Mouse (Mus musculus): Measurements from ENCODE around the gene Zfp286. TPM values are rescaled to one million over a fixed set of nuclear protein-coding genes. Genes with fewer than 3 reads are reported as not detected.

Zfp286 gene
- polyA plus RNA-seq, 1 experiment = not detected

- H3K4me2 ChIP-seq (ENCODE audit: low read depth) = no peak overlapping the region
- no peak overlapping the region for H3K4me3 ChIP-seq
- H3K27me3 ChIP-seq (ENCODE audit: control insufficient read depth, insufficient read depth, insufficient read length) = no peaks in the 10 kb centered on the region
- H3K79me2 ChIP-seq (ENCODE audit: control insufficient read depth, insufficient read depth) = no peaks in the 10 kb centered on the region
- TF ChIP-seq CEBPB (IDR thresholded peaks at IDR 0.05; ENCODE audit: insufficient read depth, poor library complexity, severe bottlenecking) (no peak), USF1 (IDR thresholded peaks at IDR 0.05; ENCODE audit: low read depth) (no peak), MYOD1 (IDR thresholded peaks at IDR 0.05; ENCODE audit: control insufficient read depth in 1 of 3, insufficient read length in 2 of 3, low read depth in 2 of 3) (no peak), SRF (IDR thresholded peaks at IDR 0.05; ENCODE audit: control insufficient read depth, insufficient read length, low read depth) (no peak), POLR2A (IDR thresholded peaks at IDR 0.05; ENCODE audit: insufficient read length, low read depth) (no peak), TCF12 (IDR thresholded peaks at IDR 0.05; ENCODE audit: insufficient read depth, poor library complexity, severe bottlenecking) (no peak), MAX (IDR thresholded peaks at IDR 0.05; ENCODE audit: low read depth) (no peak), TCF3 (IDR thresholded peaks at IDR 0.05; ENCODE audit: insufficient read length, low read depth) (no peak), POLR2AphosphoS2 (IDR thresholded peaks at IDR 0.05; ENCODE audit: insufficient read length, low read depth) (no peak), E2F4 (IDR thresholded peaks at IDR 0.05; ENCODE audit: insufficient read depth) (no peak), MYOG (IDR thresholded peaks at IDR 0.05; ENCODE audit: control insufficient read depth in 1 of 3, insufficient read depth in 1 of 3, insufficient read length in 2 of 3, low read depth in 2 of 3) (no peak), REST (IDR thresholded peaks at IDR 0.05; ENCODE audit: insufficient read depth, insufficient read length) (no peak)
- H3K36me3 ChIP-seq (ENCODE audit: control insufficient read depth, insufficient read depth) = no peaks in the 10 kb centered on the region
- no peak overlapping the region for H3ac ChIP-seq (ENCODE audit: control insufficient read depth, insufficient read length)
Measured at GRCm38 (mm10) chr11:62776510-62776909, 12.8 kb downstream of the Zfp286 start.

DNA sequence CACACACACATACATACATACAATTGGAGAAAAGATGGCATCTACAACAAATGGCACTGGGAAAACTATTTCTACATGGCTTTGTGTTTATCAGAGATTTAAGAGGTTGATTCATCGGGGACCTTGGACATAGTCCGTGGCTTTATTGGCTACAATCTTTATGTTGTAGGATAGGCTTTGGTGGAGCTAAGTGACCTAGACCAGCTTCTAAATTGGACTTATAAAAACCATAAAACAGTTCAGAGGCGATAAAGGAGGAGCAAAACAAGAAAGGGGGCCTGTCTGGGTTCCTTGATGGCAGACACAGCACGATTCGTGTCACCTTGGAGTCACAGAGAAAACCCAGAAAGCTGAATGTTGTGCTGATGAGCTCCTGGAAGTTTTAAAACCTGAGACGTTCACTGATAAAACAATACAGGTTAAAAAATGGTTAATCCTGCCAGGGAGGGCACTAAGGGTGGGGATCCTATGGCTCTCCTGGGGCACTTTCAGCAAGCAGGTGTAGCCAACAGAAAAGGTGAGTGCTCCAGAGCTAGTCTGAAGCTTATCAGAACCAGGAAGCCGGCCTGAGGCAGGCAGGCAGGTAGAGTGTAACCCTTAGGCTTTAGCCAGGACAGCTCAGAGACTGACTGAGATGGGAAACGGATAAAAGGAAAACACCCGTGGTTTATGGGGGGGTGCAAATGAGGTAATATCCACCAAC, 28.4 kb downstream of the Zfp286 start:
- Histone ChIP-seq H3K4me2 (ENCODE audit: low read depth) (no peak overlapping the region), H3K36me3 (ENCODE audit: control insufficient read depth, insufficient read depth) (no peaks in the 10 kb centered on the region), H3K27me3 (ENCODE audit: control insufficient read depth, insufficient read depth, insufficient read length) (no peaks in the 10 kb centered on the region), H3K79me2 (ENCODE audit: control insufficient read depth, insufficient read depth) (no peaks in the 10 kb centered on the region), H3ac (ENCODE audit: control insufficient read depth, insufficient read length) (no peak overlapping the region), H3K4me3 (no peak overlapping the region)
- TF ChIP-seq USF1 (IDR thresholded peaks at IDR 0.05; ENCODE audit: low read depth) (no peak), MYOG (IDR thresholded peaks at IDR 0.05; ENCODE audit: control insufficient read depth in 1 of 3, insufficient read depth in 1 of 3, insufficient read length in 2 of 3, low read depth in 2 of 3) (no peak), MYOD1 (IDR thresholded peaks at IDR 0.05; ENCODE audit: control insufficient read depth in 1 of 3, insufficient read length in 2 of 3, low read depth in 2 of 3) (no peak), TCF12 (IDR thresholded peaks at IDR 0.05; ENCODE audit: insufficient read depth, poor library complexity, severe bottlenecking) (no peak), SRF (IDR thresholded peaks at IDR 0.05; ENCODE audit: control insufficient read depth, insufficient read length, low read depth) (no peak), TCF3 (IDR thresholded peaks at IDR 0.05; ENCODE audit: insufficient read length, low read depth) (no peak), E2F4 (IDR thresholded peaks at IDR 0.05; ENCODE audit: insufficient read depth) (no peak), CEBPB (IDR thresholded peaks at IDR 0.05; ENCODE audit: insufficient read depth, poor library complexity, severe bottlenecking) (no peak), POLR2AphosphoS2 (IDR thresholded peaks at IDR 0.05; ENCODE audit: insufficient read length, low read depth) (no peak), MAX (IDR thresholded peaks at IDR 0.05; ENCODE audit: low read depth) (no peak), POLR2A (IDR thresholded peaks at IDR 0.05; ENCODE audit: insufficient read length, low read depth) (no peak), REST (IDR thresholded peaks at IDR 0.05; ENCODE audit: insufficient read depth, insufficient read length) (no peak)

GRCm38 (mm10) chr11:62758491-62758890, 30.8 kb downstream of the Zfp286 start:
- TF ChIP-seq USF1 (IDR thresholded peaks at IDR 0.05; ENCODE audit: low read depth) (no peak), MAX (IDR thresholded peaks at IDR 0.05; ENCODE audit: low read depth) (no peak), CEBPB (IDR thresholded peaks at IDR 0.05; ENCODE audit: insufficient read depth, poor library complexity, severe bottlenecking) (no peak), TCF12 (IDR thresholded peaks at IDR 0.05; ENCODE audit: insufficient read depth, poor library complexity, severe bottlenecking) (no peak), TCF3 (IDR thresholded peaks at IDR 0.05; ENCODE audit: insufficient read length, low read depth) (no peak), REST (IDR thresholded peaks at IDR 0.05; ENCODE audit: insufficient read depth, insufficient read length) (no peak), MYOG (IDR thresholded peaks at IDR 0.05; ENCODE audit: control insufficient read depth in 1 of 3, insufficient read depth in 1 of 3, insufficient read length in 2 of 3, low read depth in 2 of 3) (no peak), E2F4 (IDR thresholded peaks at IDR 0.05; ENCODE audit: insufficient read depth) (no peak), POLR2A (IDR thresholded peaks at IDR 0.05; ENCODE audit: insufficient read length, low read depth) (no peak), SRF (IDR thresholded peaks at IDR 0.05; ENCODE audit: control insufficient read depth, insufficient read length, low read depth) (no peak), POLR2AphosphoS2 (IDR thresholded peaks at IDR 0.05; ENCODE audit: insufficient read length, low read depth) (no peak), MYOD1 (IDR thresholded peaks at IDR 0.05; ENCODE audit: control insufficient read depth in 1 of 3, insufficient read length in 2 of 3, low read depth in 2 of 3) (no peak)
- Histone ChIP-seq H3ac (ENCODE audit: control insufficient read depth, insufficient read length) (no peak overlapping the region), H3K36me3 (ENCODE audit: control insufficient read depth, insufficient read depth) (no peaks in the 10 kb centered on the region), H3K4me2 (ENCODE audit: low read depth) (no peak overlapping the region), H3K79me2 (ENCODE audit: control insufficient read depth, insufficient read depth) (no peaks in the 10 kb centered on the region), H3K27me3 (ENCODE audit: control insufficient read depth, insufficient read depth, insufficient read length) (no peaks in the 10 kb centered on the region), H3K4me3 (no peak overlapping the region)

- Histone ChIP-seq H3K4me2 (ENCODE audit: low read depth) (no peak overlapping the region), H3K79me2 (ENCODE audit: control insufficient read depth, insufficient read depth) (no peaks in the 10 kb centered on the region), H3K4me3 (no peak overlapping the region), H3ac (ENCODE audit: control insufficient read depth, insufficient read length) (no peak overlapping the region), H3K27me3 (ENCODE audit: control insufficient read depth, insufficient read depth, insufficient read length) (no peaks in the 10 kb centered on the region), H3K36me3 (ENCODE audit: control insufficient read depth, insufficient read depth) (no peaks in the 10 kb centered on the region)
- TF ChIP-seq TCF12 (IDR thresholded peaks at IDR 0.05; ENCODE audit: insufficient read depth, poor library complexity, severe bottlenecking) (no peak), POLR2A (IDR thresholded peaks at IDR 0.05; ENCODE audit: insufficient read length, low read depth) (no peak), MYOD1 (IDR thresholded peaks at IDR 0.05; ENCODE audit: control insufficient read depth in 1 of 3, insufficient read length in 2 of 3, low read depth in 2 of 3) (no peak), REST (IDR thresholded peaks at IDR 0.05; ENCODE audit: insufficient read depth, insufficient read length) (no peak), USF1 (IDR thresholded peaks at IDR 0.05; ENCODE audit: low read depth) (no peak), MAX (IDR thresholded peaks at IDR 0.05; ENCODE audit: low read depth) (no peak), MYOG (IDR thresholded peaks at IDR 0.05; ENCODE audit: control insufficient read depth in 1 of 3, insufficient read depth in 1 of 3, insufficient read length in 2 of 3, low read depth in 2 of 3) (no peak), TCF3 (IDR thresholded peaks at IDR 0.05; ENCODE audit: insufficient read length, low read depth) (no peak), POLR2AphosphoS2 (IDR thresholded peaks at IDR 0.05; ENCODE audit: insufficient read length, low read depth) (no peak), SRF (IDR thresholded peaks at IDR 0.05; ENCODE audit: control insufficient read depth, insufficient read length, low read depth) (no peak), CEBPB (IDR thresholded peaks at IDR 0.05; ENCODE audit: insufficient read depth, poor library complexity, severe bottlenecking) (no peak), E2F4 (IDR thresholded peaks at IDR 0.05; ENCODE audit: insufficient read depth) (no peak)
Measured at GRCm38 (mm10) chr11:62757906-62758305, 31.4 kb downstream of the Zfp286 start.
